ENCODE assay signal across 16 mouse cellular contexts in the genomic region with DNA sequence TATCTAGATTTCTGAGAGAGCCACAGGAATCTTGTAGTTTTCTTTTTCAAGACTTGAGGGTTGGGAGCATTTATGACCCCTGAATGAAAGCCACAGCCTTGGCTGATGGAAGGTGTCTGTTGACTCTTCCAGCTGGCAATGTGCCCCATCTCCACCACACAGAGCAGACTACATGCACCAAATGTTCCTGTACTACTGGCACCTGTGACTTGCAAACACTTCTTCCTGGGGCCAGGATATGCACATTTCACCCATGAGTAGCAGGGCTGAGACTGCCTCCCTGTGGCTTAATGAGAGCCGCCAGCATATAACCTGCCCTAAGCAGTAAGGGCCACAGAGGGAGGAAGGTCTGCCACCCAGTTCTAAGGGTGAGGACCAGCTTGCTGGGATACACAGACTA.
DNase-seq lines count a peak whose midpoint lies in the region; ATAC-seq and TF ChIP-seq lines count a peak whose summit lies in the region.
"Had no signal": no experiment of that assay in that cellular context is flagged by ENCODE, and none has a peak within 500 bp of the region (broad histone marks: within the 10 kb centered on the region; RNA-seq: fewer than 3 reads in every experiment).

No protein-coding gene starts in this region.

- TF ChIP-seq EP300 in heart, adult 2 months (IDR thresholded peaks at IDR 0.05; ENCODE audit: insufficient read depth, low read depth, low read length): no peak

- no peaks in the 10 kb centered on the region for H3K27me3 ChIP-seq in heart, adult 2 months (ENCODE audit: control insufficient read depth, insufficient read depth, low read length)
- no peaks in the 10 kb centered on the region for H3K27me3 ChIP-seq in heart, embryonic 12.5 days (replicated peaks)
- H3K27me3 ChIP-seq in limb, embryonic 14.5 days (ENCODE audit: control insufficient read depth, insufficient read depth, low read length): peaks cover 3% of the 10 kb centered on the region; the same call in 1 of the 2 replicates
- H3K27me3 ChIP-seq in limb, embryonic 10.5 days (ENCODE audit: low read depth, poor library complexity, severe bottlenecking): peaks cover 5% of the 10 kb centered on the region; the same call in 1 of the 2 replicates
- H3K27me3 ChIP-seq: midbrain, embryonic 15.5 days; neural tube, embryonic 15.5 days had no signal

- no peak overlapping the region for H3K9ac ChIP-seq in heart, adult 2 months (ENCODE audit: low read depth, low read length)
- H3K9ac ChIP-seq in heart, embryonic 12.5 days: no peak overlapping the region
- H3K9ac ChIP-seq in limb, embryonic 14.5 days (ENCODE audit: low read depth, low read length, severe bottlenecking): no peak overlapping the region
- H3K9ac ChIP-seq: liver, embryonic 14.5 days; midbrain, embryonic 15.5 days; neural tube, embryonic 15.5 days had no signal

- H3K9me3 ChIP-seq in heart, embryonic 12.5 days (replicated peaks): no peaks in the 10 kb centered on the region
- no peaks in the 10 kb centered on the region for H3K9me3 ChIP-seq in limb, embryonic 14.5 days (ENCODE audit: control insufficient read depth, low read length)
- H3K9me3 ChIP-seq in limb, embryonic 10.5 days (replicated peaks): no peaks in the 10 kb centered on the region
- H3K9me3 ChIP-seq: G1E; midbrain, embryonic 15.5 days; neural tube, embryonic 15.5 days had no signal

- no peak overlapping the region for H3K4me3 ChIP-seq in heart, adult 2 months
- H3K4me3 ChIP-seq in heart, embryonic 12.5 days: no peak overlapping the region
- H3K4me3 ChIP-seq in limb, embryonic 14.5 days (replicated peaks; ENCODE audit: low read length): no peak overlapping the region
- no peak overlapping the region for H3K4me3 ChIP-seq in limb, embryonic 10.5 days
- H3K4me3 ChIP-seq: left cerebral cortex, adult 2 months; midbrain, embryonic 15.5 days; neural tube, embryonic 15.5 days had no signal

- H3K4me1 ChIP-seq in heart, adult 2 months (ENCODE audit: control insufficient read depth, insufficient read depth, low read length): no peaks in the 10 kb centered on the region
- no peaks in the 10 kb centered on the region; the same call in 1 of the 2 replicates for H3K4me1 ChIP-seq in heart, embryonic 12.5 days (replicated peaks)
- H3K4me1 ChIP-seq in limb, embryonic 14.5 days (ENCODE audit: control insufficient read depth, insufficient read depth, low read length): peaks cover 5% of the 10 kb centered on the region
- peaks cover 18% of the 10 kb centered on the region for H3K4me1 ChIP-seq in limb, embryonic 10.5 days

- no peak for ATAC-seq in heart, embryonic 12.5 days (ENCODE audit: insufficient number of reproducible peaks, low FRiP score)
- ATAC-seq in limb, embryonic 14.5 days (ENCODE audit: low FRiP score, low read depth): no peak
- peak; percentile 65 for ATAC-seq in common myeloid progenitor, adult 5-6 weeks (replicated peaks; ENCODE audit: low read depth, poor library complexity, severe bottlenecking)
- ATAC-seq: inflammation-experienced regulatory T-cells, adult 6 months; midbrain, embryonic 15.5 days had no signal

- H3K4me2 ChIP-seq in heart, embryonic 12.5 days: no peak overlapping the region
- H3K4me2 ChIP-seq in limb, embryonic 14.5 days (replicated peaks; ENCODE audit: low read depth, low read length, severe bottlenecking): no peak overlapping the region
- H3K4me2 ChIP-seq: midbrain, embryonic 15.5 days; neural tube, embryonic 15.5 days had no signal

- no peak overlapping the region for H3K27ac ChIP-seq in heart, adult 2 months
- H3K27ac ChIP-seq in heart, embryonic 12.5 days (ENCODE audit: poor library complexity, severe bottlenecking): no peak overlapping the region
- H3K27ac ChIP-seq in limb, embryonic 14.5 days (replicated peaks; ENCODE audit: low read depth, low read length): no peak overlapping the region
- H3K27ac ChIP-seq in limb, embryonic 10.5 days: no peak overlapping the region
- H3K27ac ChIP-seq: left cerebral cortex, adult 2 months; liver, embryonic 14.5 days; midbrain, embryonic 15.5 days; neural tube, embryonic 15.5 days had no signal

- 64% methylated on average over 1 of the region's 1 CpGs for WGBS in heart, adult 2 months
- WGBS in heart, embryonic 12.5 days: 41% methylated on average over 1 of the region's 1 CpGs
- WGBS in limb, embryonic 14.5 days: 40% methylated on average over 1 of the region's 1 CpGs
- 54% methylated on average over 1 of the region's 1 CpGs for WGBS in limb, embryonic 10.5 days

- no peaks in the 10 kb centered on the region for H3K36me3 ChIP-seq in heart, adult 2 months (ENCODE audit: control insufficient read depth, insufficient read depth, low read length)
- no peaks in the 10 kb centered on the region for H3K36me3 ChIP-seq in heart, embryonic 12.5 days
- H3K36me3 ChIP-seq in limb, embryonic 14.5 days (ENCODE audit: control insufficient read depth, insufficient read depth, low read length): no peaks in the 10 kb centered on the region
- H3K36me3 ChIP-seq in limb, embryonic 10.5 days: no peaks in the 10 kb centered on the region
- H3K36me3 ChIP-seq: G1E; midbrain, embryonic 15.5 days; neural tube, embryonic 15.5 days had no signal

- intact Hi-C loops in heart, adult 2 months (cut with DNase I): no loop called here

- TF ChIP-seq POLR2A in heart, adult 2 months (IDR thresholded peaks at IDR 0.05; ENCODE audit: insufficient read depth, low read depth, low read length): no peak
- TF ChIP-seq POLR2A in limb, embryonic 14.5 days (IDR thresholded peaks at IDR 0.05; ENCODE audit: borderline replicate concordance, extremely low read depth, insufficient read depth, insufficient read length): no peak

- DNase-seq in heart, adult 2 months: no peak
- peak; percentile 5 for DNase-seq in limb, embryonic 14.5 days (ENCODE audit: low spot score)
- no peak for DNase-seq in limb, embryonic 10.5 days (ENCODE audit: low spot score)
- peak; percentile 11 for DNase-seq in lung, postnatal 25 days (ENCODE audit: low spot score)
- no peak for DNase-seq in right cerebral cortex, adult 18-20 months
- no peak for DNase-seq in right cerebral cortex, postnatal 10 days (ENCODE audit: low spot score in 2 of 2)
- DNase-seq: spleen, adult 18-20 months; thymus, adult 2 months had no signal

- peak; percentile 41 for TF ChIP-seq CTCF in heart, adult 2 months (IDR thresholded peaks at IDR 0.05)

- H3K79me2 ChIP-seq in heart, adult 2 months (replicated peaks; ENCODE audit: control insufficient read depth, insufficient read depth, low read length): no peaks in the 10 kb centered on the region

Comparison
In these comparisons a context has a peak if more than half of its experiments do, and no peak if none do; other contexts are left out.
1. DNase-seq: peak in limb, embryonic 14.5 days (single experiment) and lung, postnatal 25 days (single experiment); none in heart, adult 2 months (0 of 2), limb, embryonic 10.5 days (single experiment), right cerebral cortex, adult 18-20 months (single experiment) and right cerebral cortex, postnatal 10 days (0 of 2).